Mouse (Mus musculus): ENCODE measurements around the gene Tldc1.

- TF ChIP-seq CTCF (IDR thresholded peaks at IDR 0.05; ENCODE audit: borderline replicate concordance, extremely low read depth, insufficient read depth, insufficient read length), result no peak
- TF ChIP-seq POLR2A (IDR thresholded peaks at IDR 0.05; ENCODE audit: borderline replicate concordance, extremely low read depth, insufficient read depth, insufficient read length, poor library complexity, severe bottlenecking), result no peak
Measured at GRCm38 (mm10) chr8:119791804-119792704, 13.8 kb upstream of the Tldc1 start.

All from brain, embryonic 14.5 days (tissue).